Mouse (Mus musculus) intestine, embryonic 14.5 days (tissue): Measurements from ENCODE around the gene Ddx47. TPM values are rescaled to one million over a fixed set of nuclear protein-coding genes. Genes with fewer than 3 reads are reported as not detected.

Experiments
- ATAC-seq: fragments of 200-750 bp; cut with Nextera tagmentation; replicated peaks from 2 replicates; pipeline ENCODE4 v1.8.0; 2017; ENCODE audit warnings: low read depth, moderate number of reproducible peaks, moderate TSS enrichment, moderate library complexity; ENCODE audit not compliant: low FRiP score, low TSS enrichment
- DNase-seq: peaks from one replicate; pipeline ENCODE4 v3.0.0-alpha.2; 2018; ENCODE audit warnings: low spot score
- H3K27ac ChIP-seq: fragments of 300-500 bp; sonication (generic); 2 replicates; pipeline ENCODE4 v1.5.1; 2014; ENCODE audit warnings: low read depth, mild to moderate bottlenecking, control low read depth
- H3K27me3 ChIP-seq: fragments of 300-500 bp; sonication (generic); replicated peaks from 2 replicates; pipeline ENCODE4 v1.6.1; 2014; ENCODE audit warnings: low read length, control low read depth; ENCODE audit not compliant: control insufficient read depth, insufficient read depth
- H3K36me3 ChIP-seq: fragments of 300-500 bp; sonication (generic); 2 replicates; pipeline ENCODE4 v1.6.1; 2014; ENCODE audit warnings: low read length, control low read depth; ENCODE audit not compliant: control insufficient read depth, insufficient read depth
- H3K4me1 ChIP-seq: fragments of 300-500 bp; sonication (generic); replicated peaks from 2 replicates; pipeline ENCODE4 v1.6.1; 2014; ENCODE audit warnings: low read length, control low read depth, mixed read lengths; ENCODE audit not compliant: control insufficient read depth, insufficient read depth
- H3K4me2 ChIP-seq: fragments of 300-500 bp; sonication (generic); 2 replicates; pipeline ENCODE4 v1.6.1; 2014; ENCODE audit warnings: low read length
- H3K4me3 ChIP-seq: fragments of 300-500 bp; sonication (generic); 2 replicates; pipeline ENCODE4 v1.5.1; 2014; ENCODE audit warnings: low read depth, low read length, control low read depth, mixed read lengths
- H3K9ac ChIP-seq: fragments of 300-500 bp; sonication (generic); 2 replicates; pipeline ENCODE4 v1.6.1; 2014; ENCODE audit warnings: mild to moderate bottlenecking, low read length
- H3K9me3 ChIP-seq: fragments of 300-500 bp; sonication (generic); 2 replicates; pipeline ENCODE4 v1.6.1; 2016; ENCODE audit warnings: low read length, control low read depth; ENCODE audit not compliant: control insufficient read depth
- WGBS: fragments of 180-500 bp; shearing (Covaris S2); extraction: QIAGEN DNeasy Blood & Tissue Kit; methylation state at CpG from one replicate; pipeline ENCODE4 v1.1.7; 2014; 5-methylcytosine and 5-hydroxymethylcytosine counted together
- polyA plus RNA-seq: library from polyadenylated mRNA; unstranded; fragments of >200 nt; fragmentation: Nextera tagmentation; extraction: Ambion mirVana; gene quantifications from 2 replicates; pipeline ENCODE4 v1.2.1, GENCODE M21; 2014

Ddx47 gene
- polyA plus RNA-seq, 1 experiment from 2014 or later = 103 TPM

GRCm38 (mm10) chr6:135041930-135042329 is 30.5 kb downstream of the Ddx47 start:
- peaks cover 3% of the 10 kb centered on the region; the same call in 1 of the 2 replicates for H3K9me3 ChIP-seq
- no peak overlapping the region for H3K27ac ChIP-seq
- H3K4me2 ChIP-seq = no peak overlapping the region
- ATAC-seq (no peak), DNase-seq (no peak)
- H3K9ac ChIP-seq = no peak overlapping the region
- H3K4me1 ChIP-seq = no peaks in the 10 kb centered on the region
- peaks cover 5% of the 10 kb centered on the region; the same call in 1 of the 2 replicates for H3K27me3 ChIP-seq
- 79% methylated on average over 3 of the region's 3 CpGs for WGBS
- H3K4me3 ChIP-seq = no peak overlapping the region
- H3K36me3 ChIP-seq = no peaks in the 10 kb centered on the region

GRCm38 (mm10) chr6:135047276-135047675 is 35.9 kb downstream of the Ddx47 start:
- no peak overlapping the region for H3K4me3 ChIP-seq
- H3K36me3 ChIP-seq = no peaks in the 10 kb centered on the region
- no peak overlapping the region for H3K9ac ChIP-seq
- no peak for DNase-seq
- 57% methylated on average over 9 of the region's 9 CpGs for WGBS
- no peak for ATAC-seq
- no peak overlapping the region for H3K4me2 ChIP-seq
- no peaks in the 10 kb centered on the region for H3K9me3 ChIP-seq
- H3K27ac ChIP-seq = no peak overlapping the region
- H3K27me3 ChIP-seq = no peaks in the 10 kb centered on the region
- H3K4me1 ChIP-seq = no peaks in the 10 kb centered on the region

GRCm38 (mm10) chr6:135048509-135048908 is 37.1 kb downstream of the Ddx47 start:
- Histone ChIP-seq H3K4me2 (no peak overlapping the region), H3K4me1 (no peaks in the 10 kb centered on the region), H3K9me3 (no peaks in the 10 kb centered on the region), H3K9ac (no peak overlapping the region), H3K4me3 (no peak overlapping the region), H3K27ac (no peak overlapping the region), H3K27me3 (no peaks in the 10 kb centered on the region), H3K36me3 (no peaks in the 10 kb centered on the region)
- DNase-seq = no peak
- ATAC-seq = no peak
- 75% methylated on average over 6 of the region's 6 CpGs for WGBS

GRCm38 (mm10) chr6:135048956-135049355 is 37.5 kb downstream of the Ddx47 start:
- no peaks in the 10 kb centered on the region for H3K27me3 ChIP-seq
- H3K4me3 ChIP-seq = no peak overlapping the region
- 76% methylated on average over 16 of the region's 16 CpGs for WGBS
- DNase-seq = no peak
- no peak overlapping the region for H3K27ac ChIP-seq
- H3K4me1 ChIP-seq = no peaks in the 10 kb centered on the region
- H3K4me2 ChIP-seq = no peak overlapping the region
- H3K36me3 ChIP-seq = no peaks in the 10 kb centered on the region
- no peaks in the 10 kb centered on the region for H3K9me3 ChIP-seq
- no peak for ATAC-seq
- H3K9ac ChIP-seq = no peak overlapping the region

- H3K4me3 ChIP-seq = no peak overlapping the region
- no peaks in the 10 kb centered on the region for H3K9me3 ChIP-seq
- ATAC-seq = no peak
- DNase-seq = no peak
- H3K27me3 ChIP-seq = no peaks in the 10 kb centered on the region
- H3K9ac ChIP-seq = no peak overlapping the region
- H3K36me3 ChIP-seq = no peaks in the 10 kb centered on the region
- H3K4me1 ChIP-seq = no peaks in the 10 kb centered on the region
- H3K27ac ChIP-seq = no peak overlapping the region
- 77% methylated on average over 3 of the region's 3 CpGs for WGBS
- H3K4me2 ChIP-seq = no peak overlapping the region
Observed at GRCm38 (mm10) chr6:135053789-135054188, 42.4 kb downstream of the Ddx47 start.

GRCm38 (mm10) chr6:135055882-135056281 is 44.5 kb downstream of the Ddx47 start:
- no peaks in the 10 kb centered on the region for H3K36me3 ChIP-seq
- ATAC-seq = no peak

GRCm38 (mm10) chr6:135060728-135061127 is 49.3 kb downstream of the Ddx47 start:
- Histone ChIP-seq H3K4me3 (no peak overlapping the region), H3K9me3 (no peaks in the 10 kb centered on the region), H3K4me2 (no peak overlapping the region), H3K27ac (no peak overlapping the region), H3K9ac (no peak overlapping the region), H3K4me1 (0 out of 2 replicates have a peak, but pooled peaks cover 4% of the 10 kb centered on the region), H3K36me3 (no peaks in the 10 kb centered on the region), H3K27me3 (no peaks in the 10 kb centered on the region)
- ATAC-seq (no peak), DNase-seq (no peak)
- 91% methylated on average over 4 of the region's 4 CpGs for WGBS

More at GRCm38 (mm10) chr6:135055882-135056281, 44.5 kb downstream of the Ddx47 start:
- no peak overlapping the region for H3K9ac ChIP-seq
- H3K27ac ChIP-seq = no peak overlapping the region
- H3K4me1 ChIP-seq = no peaks in the 10 kb centered on the region
- H3K4me2 ChIP-seq = no peak overlapping the region
- 36% methylated on average over 4 of the region's 4 CpGs for WGBS
- H3K4me3 ChIP-seq = no peak overlapping the region
- H3K9me3 ChIP-seq = no peaks in the 10 kb centered on the region
- H3K27me3 ChIP-seq = no peaks in the 10 kb centered on the region
- no peak for DNase-seq

GRCm38 (mm10) chr6:135064621-135065020 is 53.2 kb downstream of the Ddx47 start:
- Histone ChIP-seq H3K9me3 (no peaks in the 10 kb centered on the region), H3K27me3 (no peaks in the 10 kb centered on the region), H3K36me3 (no peaks in the 10 kb centered on the region), H3K4me1 (0 out of 2 replicates have a peak, but pooled peaks cover 8% of the 10 kb centered on the region), H3K27ac (no peak overlapping the region), H3K4me3 (no peak overlapping the region), H3K4me2 (peak overlapping the region; percentile 81; the same call in 1 of the 2 replicates), H3K9ac (no peak overlapping the region)
- WGBS = 71% methylated on average over 12 of the region's 12 CpGs
- DNase-seq = no peak
- ATAC-seq = no peak

GRCm38 (mm10) chr6:135065236-135065957 is 54.0 kb downstream of the Ddx47 start, which contains the start of gene Gprc5a:
Gprc5a (plus strand) TSS chr6:135065651.
- peak; percentile 83 for ATAC-seq
- Histone ChIP-seq H3K27ac (peak within 1 kb of the TSS; percentile 34; the same call in 1 of the 2 replicates), H3K9me3 (no peaks in the 10 kb centered on the region), H3K36me3 (no peaks in the 10 kb centered on the region), H3K4me1 (0 out of 2 replicates have a peak, but pooled peaks cover 8% of the 10 kb centered on the region), H3K4me2 (peak within 1 kb of the TSS; percentile 81), H3K9ac (peak within 1 kb of the TSS; percentile 50), H3K27me3 (no peaks in the 10 kb centered on the region), H3K4me3 (peak within 1 kb of the TSS; percentile 54)
- DNase-seq = peak; percentile 82
- WGBS = under 1% methylated on average over 44 of the region's 44 CpGs
